Mouse (Mus musculus) gastrocnemius, postnatal 36 days (tissue): Measurements from ENCODE around the gene Afap1. TPM values are rescaled to one million over a fixed set of nuclear protein-coding genes. Genes with fewer than 3 reads are reported as not detected.
A peak's percentile ranks its signal among the peaks of the same experiment; 100 is the strongest.

ENCODE experiments used
- DNase-seq, 2 experiments: peaks; one replicate each; pipeline ENCODE4 v3.0.0; 2022
- intact Hi-C: fragments of 180-260 bp; cut with DNase I; formaldehyde crosslinking; loops from one replicate; pipeline ENCODE4 v1.15.1; 2025
- long read RNA-seq, 2 experiments: library from polyadenylated mRNA; stranded (forward); transcript quantifications; one replicate each; pipeline ENCODE4 v2.0.0; 2021
- total RNA-seq, 2 experiments: library from RNA; stranded (reverse); gene quantifications; 2 replicates each; pipeline ENCODE4 v1.2.3; 2021

Gene Afap1
- total RNA-seq: 1 to 10 TPM; 6.3 to 6.9 TPM
- long read RNA-seq, experiment 1, partial matches to known transcripts: 0 of 2 reads
- long read RNA-seq, experiment 1, other reads (novel, unspliced or antisense): 2 of 2 reads
- long read RNA-seq, experiment 2: 0 reads

DNA sequence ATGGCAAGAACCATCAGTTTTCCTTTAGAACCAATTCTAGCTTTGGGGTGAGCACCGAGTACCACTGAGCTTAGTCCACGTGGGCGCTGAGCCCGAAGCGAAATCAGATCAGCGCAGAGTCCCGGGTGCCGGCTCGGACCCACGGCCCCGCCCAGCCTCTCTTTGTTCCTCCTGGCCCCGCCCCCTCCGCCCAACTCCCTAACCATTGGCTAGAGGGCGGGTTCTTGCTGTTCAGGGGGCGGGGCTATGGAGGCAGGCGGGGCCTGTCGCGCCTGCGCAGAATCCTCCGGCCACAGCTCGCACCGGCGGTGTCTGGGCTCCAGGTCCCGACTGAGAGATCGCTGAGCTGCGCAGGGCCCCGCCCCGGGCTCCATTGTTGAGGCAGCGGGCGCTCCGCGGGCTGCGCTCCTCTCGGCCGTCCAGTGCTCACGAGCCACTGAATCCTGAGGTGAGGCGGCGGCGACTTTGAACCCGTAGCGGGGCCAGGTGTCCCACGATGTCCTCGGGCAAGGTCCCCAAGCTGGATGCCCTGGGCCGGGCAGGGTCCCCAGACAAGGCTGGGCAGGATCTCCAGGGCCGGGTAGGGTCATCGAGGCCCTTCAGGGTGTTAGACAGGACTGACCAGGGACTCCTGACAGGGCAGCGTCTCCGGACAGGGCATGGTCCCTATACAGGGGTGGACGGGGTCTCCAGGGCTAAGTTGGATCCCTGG, at the start of gene Afap1:
Gene Afap1 (plus strand): TSS at position 227 of the 712 bp plus-strand sequence.
- peak; percentile 99 for DNase-seq
- intact Hi-C loops: no loop called here

DNA sequence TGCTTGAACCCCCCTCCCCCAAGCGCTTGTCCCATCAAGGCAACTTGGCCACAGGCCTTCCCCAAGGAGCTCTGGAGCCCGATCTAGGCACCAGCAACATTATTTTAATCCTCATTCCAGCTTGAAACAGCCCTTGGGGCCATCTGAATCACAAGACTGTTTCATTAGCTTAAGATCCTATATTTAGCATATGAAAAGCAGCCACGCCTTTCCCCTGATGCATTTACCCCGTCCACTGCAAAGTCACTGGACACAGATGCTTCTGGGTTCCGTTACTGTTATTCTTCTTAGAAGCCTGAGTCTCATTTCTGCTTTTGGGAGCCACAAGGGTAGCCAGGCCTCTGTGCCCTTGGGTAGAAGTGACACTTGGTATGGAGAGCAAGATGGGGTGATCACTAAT, 41.6 kb upstream of the Afap1 start:
- intact Hi-C loops: loop anchor here (5.0 kb wide), 2 partner anchors 49 to 114 kb away; partner anchors contain the start of gene Sh3tc1
- no peak for DNase-seq

DNA sequence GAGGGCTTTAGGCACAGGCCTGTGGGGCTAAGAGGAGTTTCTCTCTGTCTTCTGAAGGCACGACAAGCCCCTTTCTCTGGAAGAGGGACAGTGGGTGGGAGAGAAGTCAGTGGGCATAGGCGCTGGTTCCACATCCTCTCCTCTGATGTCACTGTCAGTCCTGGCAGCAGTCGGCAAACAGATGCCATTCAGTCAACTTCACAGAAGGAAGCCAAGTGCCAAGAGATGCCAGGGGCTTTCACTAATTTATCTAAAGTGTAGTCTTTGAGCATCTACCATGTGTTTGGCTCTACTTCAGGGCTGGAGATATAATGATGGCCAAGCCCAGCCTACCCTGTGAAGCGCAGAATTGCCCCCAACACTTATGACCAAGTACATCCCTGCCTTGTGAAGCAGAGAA, 39.7 kb upstream of the Afap1 start:
- intact Hi-C loops: loop anchor here (5.0 kb wide), 2 partner anchors 51 to 116 kb away; partner anchors contain the start of gene Sh3tc1
- DNase-seq: no peak

DNA sequence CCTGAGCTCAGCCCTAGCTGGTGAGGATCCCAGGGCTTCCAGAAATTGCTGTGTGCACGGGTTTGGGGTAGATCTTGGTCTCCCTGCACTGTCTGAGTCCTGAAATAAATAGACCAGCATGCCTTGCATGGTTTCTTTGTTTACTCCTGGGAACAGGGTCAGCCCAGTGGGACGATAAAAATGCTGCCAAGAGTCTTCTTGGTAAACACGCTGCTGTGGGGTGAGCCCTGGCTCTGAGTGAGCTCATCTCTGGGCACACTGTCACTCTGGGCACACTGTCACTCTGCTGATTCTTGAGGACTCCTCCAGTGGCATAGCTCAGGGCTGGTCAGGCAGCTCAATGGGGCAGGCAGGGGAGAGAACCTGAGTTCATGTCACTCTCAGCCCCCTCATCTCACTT, 36.9 kb upstream of the Afap1 start:
- DNase-seq: peak in 1 of 2 experiments; percentile 19
- intact Hi-C loops: loop anchor here (5.0 kb wide), 1 partner anchor 264 kb away; no protein-coding TSS in a partner anchor

DNA sequence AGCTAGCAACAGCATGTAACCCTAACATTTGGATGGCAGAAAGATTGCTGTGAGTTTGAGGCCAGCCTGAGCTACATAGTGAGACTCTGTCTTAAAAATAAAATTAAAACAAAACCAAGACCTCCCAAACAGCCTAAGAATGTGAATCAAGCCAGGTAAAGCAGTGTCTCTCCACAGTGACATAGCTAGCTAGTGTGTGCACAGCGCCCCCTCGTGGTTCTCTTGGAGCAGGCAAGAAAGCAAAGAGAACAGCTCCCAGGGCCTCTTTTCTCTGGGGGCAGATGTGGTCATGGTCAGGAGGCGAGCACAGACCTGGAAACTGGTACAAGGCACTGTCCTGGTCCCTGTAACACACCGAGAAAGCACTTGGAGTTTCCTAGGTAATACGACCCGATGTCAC, 35.0 kb upstream of the Afap1 start:
- peak in 1 of 2 experiments; percentile 52 for DNase-seq
- intact Hi-C loops: loop anchor here (1.0 to 5.0 kb wide), 2 partner anchors 111 to 266 kb away; no protein-coding TSS in a partner anchor

DNA sequence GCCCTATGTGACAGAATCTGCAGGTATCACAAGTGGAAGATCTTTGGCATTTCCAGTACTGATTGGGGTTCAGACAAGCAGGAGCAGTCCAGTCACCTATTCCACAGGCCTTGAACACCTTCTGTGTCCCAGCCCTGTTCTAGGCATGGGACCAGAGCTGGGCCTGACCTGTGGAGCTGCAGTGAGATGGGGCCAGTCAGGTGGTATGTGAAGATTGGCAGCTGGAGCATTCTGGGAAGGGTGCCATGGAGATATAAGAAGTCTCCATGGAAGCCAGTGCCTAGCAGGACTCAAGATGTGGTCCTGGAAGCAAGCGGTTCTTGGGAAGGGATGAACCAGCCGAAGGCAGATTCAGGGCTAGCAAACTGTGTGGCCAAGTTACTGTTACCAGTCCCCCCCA, 31.7 kb upstream of the Afap1 start:
- intact Hi-C loops: no loop called here
- DNase-seq: no peak

DNA sequence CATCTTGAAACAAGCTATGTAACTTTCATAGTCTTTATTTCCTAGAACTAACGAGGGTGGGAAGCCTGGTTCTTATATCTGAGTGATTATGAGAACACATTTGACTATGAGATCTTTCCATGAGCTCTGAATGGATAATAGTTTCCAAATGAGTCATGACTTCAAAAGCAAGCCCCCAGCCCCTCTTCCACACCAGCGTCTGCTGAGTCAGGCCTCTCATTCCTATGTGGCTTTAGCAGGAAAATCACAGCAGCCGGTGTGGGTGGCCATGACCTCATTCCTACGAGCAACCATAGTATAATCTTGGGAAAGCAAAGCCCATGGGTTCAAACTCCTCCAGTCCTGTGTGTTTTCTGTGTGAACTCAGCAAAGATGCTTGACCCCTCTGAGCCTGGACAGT, 23.1 kb upstream of the Afap1 start:
- intact Hi-C loops: no loop called here
- DNase-seq: no peak

DNA sequence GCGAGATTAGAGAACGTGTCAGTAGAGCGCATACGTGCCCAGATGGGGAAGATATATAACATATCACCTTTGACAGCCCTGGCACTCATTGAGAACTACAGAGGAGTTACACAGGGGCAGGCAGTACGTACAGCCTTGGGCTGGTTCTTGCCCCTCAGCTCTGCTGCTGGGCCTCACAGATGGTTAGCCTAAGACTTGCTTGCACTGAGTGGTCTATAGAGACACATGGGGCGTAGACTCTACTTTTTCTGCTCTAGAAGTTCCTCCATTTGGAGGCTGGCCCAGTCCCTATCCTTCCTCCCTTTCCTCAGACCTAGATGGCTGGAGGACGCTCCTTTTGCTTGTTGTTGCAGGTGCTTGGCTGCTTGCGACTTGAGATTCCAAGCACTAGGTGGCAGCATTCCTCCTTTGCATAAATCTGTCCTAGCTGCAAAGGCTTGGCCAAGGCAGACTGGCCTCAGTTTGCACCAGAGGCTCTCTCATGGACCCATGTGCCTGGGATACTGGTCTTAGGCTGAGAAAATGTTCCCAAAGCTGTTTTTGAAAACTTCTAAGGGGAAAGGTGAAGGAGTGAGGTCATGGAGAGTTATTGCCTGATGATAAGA, 22.6 kb upstream of the Afap1 start:
- peak; percentile 53 to 57 for DNase-seq
- intact Hi-C loops: no loop called here

DNA sequence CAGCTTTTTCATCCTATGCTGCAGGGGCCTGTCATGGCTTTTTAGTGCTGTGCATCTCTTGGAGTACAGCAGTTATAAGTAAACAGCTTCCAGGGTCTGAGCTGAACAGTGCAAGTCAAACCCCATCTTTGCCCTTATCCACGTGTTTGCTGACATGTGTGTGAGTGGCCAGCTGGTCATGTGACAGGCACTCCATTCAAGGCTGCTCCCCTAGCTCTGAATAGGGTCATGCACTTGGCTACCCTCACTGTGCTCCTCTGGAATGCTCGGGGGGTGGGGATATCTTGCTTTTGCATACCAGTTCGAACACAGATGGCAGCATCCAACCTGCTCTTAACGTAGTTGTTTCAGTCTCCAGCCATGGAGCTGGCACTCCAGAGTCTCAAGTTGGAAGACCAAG, 19.7 kb upstream of the Afap1 start:
- DNase-seq: no peak
- intact Hi-C loops: no loop called here

DNA sequence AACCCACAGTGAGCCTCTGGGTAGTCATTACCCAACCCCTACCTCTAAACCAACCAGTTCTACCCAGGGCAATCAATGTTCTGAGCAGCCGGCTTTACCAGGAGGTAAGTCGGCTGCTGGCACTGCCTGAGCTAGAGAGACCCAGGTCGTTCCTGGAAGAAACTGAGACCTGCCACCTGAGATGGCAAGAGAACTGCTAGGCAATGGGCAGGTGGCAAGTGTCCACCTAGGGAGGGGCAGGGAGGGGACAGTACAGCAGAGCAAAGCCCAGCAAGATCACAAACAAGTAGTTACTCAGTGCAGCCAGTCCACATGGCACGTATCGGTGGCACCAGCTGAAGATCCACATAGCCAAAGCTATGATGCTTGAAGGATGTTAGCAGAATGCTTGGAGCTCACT, 16.9 kb upstream of the Afap1 start:
- no peak for DNase-seq
- intact Hi-C loops: no loop called here

DNA sequence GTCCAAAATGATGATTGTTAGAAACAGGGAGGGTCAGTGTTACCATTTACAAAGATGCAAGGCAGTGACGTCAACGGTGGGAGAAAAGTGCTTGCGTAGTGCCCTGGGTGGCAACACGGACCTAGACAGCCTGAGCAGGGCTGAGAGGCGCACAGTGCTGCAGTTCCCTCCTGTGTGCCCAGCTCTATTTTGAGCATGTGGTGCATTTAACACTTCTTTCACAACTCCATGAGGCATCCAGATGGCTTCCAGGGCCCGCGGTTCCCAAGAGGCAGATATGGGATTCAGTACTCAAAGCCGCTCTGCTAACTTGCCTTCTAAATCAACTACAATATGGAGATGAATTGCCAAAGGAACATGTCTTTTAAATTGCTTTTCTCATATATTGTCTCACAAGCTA, 13.9 kb upstream of the Afap1 start:
- DNase-seq: no peak
- intact Hi-C loops: no loop called here

DNA sequence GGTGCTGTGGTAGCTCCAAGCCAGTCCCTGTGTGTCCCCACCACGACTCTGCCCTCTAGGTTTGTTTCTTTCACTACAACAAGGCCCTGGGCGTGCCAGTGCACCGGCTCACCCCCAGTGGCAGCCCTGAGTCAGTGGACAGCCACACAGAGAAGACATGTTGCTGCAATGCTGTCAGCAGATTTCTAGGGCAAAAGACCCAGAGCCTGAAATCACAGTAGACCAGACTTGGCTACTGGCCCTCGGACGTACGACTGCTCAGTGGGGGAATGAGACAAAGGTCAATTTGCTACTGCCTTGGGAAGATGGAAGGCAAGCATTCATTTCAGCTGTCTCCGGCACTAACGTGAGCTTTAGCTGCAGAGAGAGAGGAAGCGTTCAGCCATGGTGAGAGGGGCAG, 10.7 kb upstream of the Afap1 start:
- intact Hi-C loops: no loop called here
- no peak for DNase-seq

DNA sequence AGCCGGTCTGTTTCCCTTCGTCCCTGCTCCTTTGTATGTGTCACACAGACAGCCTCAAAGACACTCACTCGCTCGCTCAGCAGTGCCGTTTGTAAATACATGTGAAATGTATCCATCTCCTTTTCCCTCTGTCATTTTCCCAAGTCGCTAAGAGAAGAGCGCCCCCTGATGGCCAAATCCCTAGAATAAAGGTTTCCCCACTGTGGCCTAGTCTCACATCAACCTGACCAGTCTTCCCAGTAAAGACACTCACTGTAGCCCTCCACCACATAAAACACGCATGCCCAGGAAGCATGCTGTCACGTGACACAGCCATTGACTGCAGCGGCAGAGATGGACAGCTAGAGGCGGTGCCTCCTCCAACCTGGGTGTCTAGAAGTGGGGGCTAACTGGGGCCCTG, 8.9 kb upstream of the Afap1 start:
- intact Hi-C loops: no loop called here
- DNase-seq: no peak

DNA sequence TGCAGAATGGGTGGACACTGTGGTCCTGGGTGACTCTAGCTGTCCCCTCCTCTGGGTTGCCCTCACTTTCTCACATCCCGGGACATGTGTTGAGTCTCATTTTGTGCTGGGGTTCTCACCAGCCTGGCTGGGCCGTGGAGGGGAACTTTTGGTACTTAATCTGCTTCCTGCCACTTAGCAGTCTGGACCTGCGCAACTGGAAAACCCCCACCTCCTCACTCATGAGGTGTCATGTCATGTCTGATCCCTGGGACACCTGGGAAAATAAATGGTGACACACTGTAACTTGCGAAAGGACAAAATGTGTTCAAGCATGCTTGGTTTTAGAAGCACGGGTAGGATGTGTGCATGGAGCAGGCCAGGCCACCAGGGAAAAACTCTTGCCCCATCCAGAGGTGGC, 8.4 kb upstream of the Afap1 start:
- intact Hi-C loops: no loop called here
- no peak for DNase-seq

DNA sequence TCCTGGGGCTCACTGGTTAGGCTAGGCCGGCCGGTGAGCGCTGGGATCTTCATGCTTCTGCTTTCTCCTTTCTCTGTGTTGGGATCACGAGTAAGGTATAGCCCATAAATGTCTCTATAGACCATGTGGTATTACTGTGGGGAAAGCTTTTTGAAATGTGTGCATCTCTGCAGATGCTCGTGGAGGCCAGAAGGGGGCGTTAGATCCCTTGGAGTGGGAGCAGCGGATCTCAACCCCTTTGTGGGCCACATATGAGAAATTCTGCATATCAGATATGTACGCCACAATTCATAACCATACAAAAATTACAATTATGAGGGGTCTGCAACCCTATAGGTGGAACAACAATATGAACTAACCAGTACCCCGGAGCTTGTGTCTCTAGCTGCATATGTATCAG, 4.2 kb upstream of the Afap1 start:
- intact Hi-C loops: loop anchor here (1.0 kb wide), 1 partner anchor 82 kb away; no protein-coding TSS in a partner anchor
- DNase-seq: no peak

DNA sequence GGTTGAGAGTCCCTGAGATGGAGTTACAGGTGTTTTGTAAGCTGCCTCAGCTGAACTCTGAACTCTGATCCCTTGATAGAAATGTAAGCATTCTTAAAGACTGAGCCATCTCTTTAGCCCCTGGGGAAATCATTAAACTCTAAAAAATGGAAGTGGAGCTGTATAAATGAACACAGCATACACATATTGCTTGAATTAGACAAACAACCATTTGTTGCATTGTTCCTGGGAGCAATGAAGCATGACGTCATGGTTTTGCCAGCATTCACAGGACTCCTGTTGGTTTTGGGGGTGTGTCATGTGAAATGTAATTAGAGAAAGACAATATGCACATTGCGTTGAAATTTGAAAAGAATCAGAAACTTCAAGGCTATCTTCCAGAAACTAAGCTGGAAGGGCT, 3.5 kb upstream of the Afap1 start:
- DNase-seq: no peak
- intact Hi-C loops: no loop called here

DNA sequence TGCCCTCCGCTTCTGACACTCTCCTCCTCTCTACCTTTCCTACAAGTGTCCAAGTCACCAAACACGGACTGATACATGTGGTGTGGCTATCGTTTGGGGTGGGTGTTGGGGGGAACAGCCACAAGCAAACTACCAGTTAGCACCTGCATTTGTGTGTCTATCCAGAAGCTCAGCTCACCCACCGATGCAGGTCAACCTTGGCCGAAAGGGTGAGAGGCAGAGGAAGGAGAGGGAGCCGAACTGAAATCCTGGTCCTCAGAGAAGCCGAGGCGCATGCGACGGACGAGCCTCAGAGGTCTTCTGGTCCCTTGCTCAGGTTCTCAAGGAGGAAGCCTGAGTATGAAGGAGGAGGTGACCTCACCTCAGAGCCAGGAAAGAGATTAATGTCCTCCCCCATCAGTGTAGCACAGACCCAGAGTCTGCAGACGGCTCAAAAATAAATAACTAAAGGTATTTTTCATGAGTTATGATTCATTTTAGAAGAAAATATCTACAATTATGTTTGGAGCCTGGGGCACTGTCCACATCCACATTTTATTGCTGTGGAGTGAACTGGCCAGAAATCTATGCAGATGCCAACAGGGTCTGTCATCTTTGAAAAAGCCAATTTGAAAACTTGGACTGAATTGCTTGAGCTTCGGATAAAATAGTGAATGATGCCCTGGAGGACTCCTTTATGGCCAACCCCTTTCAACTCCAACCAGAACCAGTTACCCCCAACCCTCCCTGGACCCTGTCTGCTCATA, 2.0 kb upstream of the Afap1 start:
- no peak for DNase-seq
- intact Hi-C loops: no loop called here

DNA sequence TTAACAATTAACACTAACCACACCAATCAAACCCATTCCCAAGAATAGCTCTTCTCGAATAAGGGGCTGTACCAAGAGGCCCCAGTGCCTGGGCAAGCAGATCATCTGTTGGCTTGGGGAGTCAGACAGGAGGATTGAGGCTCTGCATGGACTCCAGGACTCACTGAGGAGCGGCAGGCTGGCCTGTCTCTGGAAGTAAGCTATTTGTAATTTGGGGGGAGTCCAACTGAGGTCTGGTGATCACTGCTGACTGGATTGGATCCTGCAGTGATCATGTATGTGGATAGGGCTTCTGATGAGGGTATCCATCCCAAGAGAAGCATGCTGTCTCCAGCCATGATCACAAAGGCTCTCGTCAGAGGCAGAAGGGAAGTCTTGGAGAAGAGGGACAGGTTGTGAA, 756 bp upstream of the Afap1 start:
- DNase-seq: no peak
- intact Hi-C loops: no loop called here

DNA sequence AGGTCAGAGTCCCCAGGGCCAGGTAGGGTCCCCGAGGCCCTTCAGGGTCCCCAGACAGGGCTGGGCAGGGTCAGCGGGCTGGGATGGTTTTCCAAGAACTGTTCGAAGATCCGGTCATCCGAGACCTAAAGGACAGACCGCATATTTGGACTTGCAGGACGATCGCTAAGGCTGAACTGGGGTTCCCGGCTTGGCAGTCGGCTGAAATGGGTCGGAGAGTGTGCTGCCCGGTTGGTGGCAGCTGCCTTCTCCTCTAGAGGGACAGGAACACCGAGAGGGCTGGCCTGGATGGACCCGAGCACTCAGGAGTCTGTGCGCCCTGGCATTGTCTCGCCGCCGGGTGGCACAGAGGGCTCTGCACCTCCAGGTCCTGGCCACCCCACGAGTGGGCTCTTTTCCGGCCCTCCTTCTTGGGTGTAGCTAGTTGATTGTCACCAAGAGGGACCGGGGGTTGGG, 714 bp downstream of the Afap1 start:
- intact Hi-C loops: no loop called here
- peak; percentile 62 to 63 for DNase-seq

DNA sequence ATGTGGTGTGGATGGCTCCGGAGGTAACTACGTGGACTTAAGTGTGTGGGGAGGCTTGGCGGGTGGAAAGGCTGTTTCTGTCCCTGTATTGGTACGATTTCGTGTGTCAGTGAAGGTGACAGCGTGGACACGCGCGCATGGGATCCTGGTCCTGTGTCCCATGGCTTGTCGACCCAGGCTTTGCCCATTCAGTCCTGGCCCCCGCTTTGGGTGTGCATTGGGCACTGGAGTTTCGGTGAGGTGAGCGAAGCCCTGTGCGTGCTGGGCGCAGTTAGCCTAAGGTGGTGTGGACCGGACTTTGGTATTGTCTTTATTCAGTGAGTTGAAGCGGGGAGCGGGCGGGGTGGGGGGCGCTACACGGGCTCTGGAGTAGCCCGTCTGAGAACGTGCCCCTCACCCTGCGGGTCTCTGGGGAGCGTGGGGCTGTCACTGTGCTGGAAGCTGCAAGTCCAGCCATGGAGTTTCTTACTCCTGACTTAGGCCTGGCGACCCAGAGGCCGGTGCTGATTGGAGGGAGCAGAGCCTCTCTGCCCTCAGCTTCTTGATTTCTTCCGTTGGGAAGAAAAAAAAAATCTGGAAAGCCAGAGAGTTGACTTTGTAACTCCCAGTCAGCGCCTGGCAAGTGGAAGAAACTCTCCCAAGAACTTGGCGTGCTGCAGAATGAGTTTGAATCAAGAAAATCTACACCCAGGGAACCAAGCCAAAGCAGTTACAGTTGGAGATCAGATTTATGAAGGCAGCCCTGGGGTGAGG, 1.4 kb downstream of the Afap1 start:
- DNase-seq: no peak
- intact Hi-C loops: no loop called here
